Mouse (Mus musculus) megakaryocyte, embryonic 14.5 days (primary cell): ENCODE results near the gene Ift43.

Source experiments
- FLI1 ChIP-seq: IDR thresholded peaks from 2 replicates; pipeline ENCODE4 v1.6.1; 2012; ENCODE audit warnings: low read length, inconsistent platforms, mixed read lengths
- GATA1 ChIP-seq: IDR thresholded peaks from 3 replicates; pipeline ENCODE4 v1.6.1; 2012; ENCODE audit warnings: mixed read lengths, low read length, inconsistent platforms, borderline replicate concordance

DNA sequence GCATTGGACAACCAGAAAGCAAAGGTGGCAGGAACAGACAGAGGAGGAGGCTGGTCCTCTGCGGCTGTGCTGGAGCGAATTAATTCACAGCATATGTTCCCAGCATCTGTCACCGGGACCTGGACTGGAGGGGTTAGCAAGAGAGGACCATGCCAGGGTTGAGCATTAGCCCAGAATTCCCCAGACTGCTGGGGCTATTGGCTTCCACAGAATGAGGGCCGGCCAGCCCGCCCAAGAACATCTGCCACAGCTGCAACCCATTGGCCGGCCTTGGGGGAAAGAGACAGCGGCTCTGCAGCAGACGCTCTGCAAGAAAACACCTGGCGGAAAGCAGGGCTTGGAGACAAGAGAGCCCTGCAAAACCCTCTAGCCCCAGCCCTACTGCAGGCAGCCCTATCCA is 84.7 kb downstream of the Ift43 start:
- TF ChIP-seq GATA1 = no peak
- TF ChIP-seq FLI1 = no peak
